Mouse (Mus musculus) neutrophil, adult 5-6 weeks (primary cell): Measurements from ENCODE around the gene Gm10670. TPM values are rescaled to one million over a fixed set of nuclear protein-coding genes. Genes with fewer than 3 reads are reported as not detected.
"Not testable (repeated sequence)": the region's sequence is repeated elsewhere in the genome, so short reads cannot be mapped to it uniquely, and the experiment has no call there.

ENCODE experiments used
- ATAC-seq: fragments of 151-379, 151-347 bp; 2 replicates; pipeline ENCODE4 v1.8.0; 2017; ENCODE audit warnings: mild to moderate bottlenecking, moderate TSS enrichment; ENCODE audit not compliant: insufficient number of reproducible peaks, poor library complexity, low FRiP score, severe bottlenecking; ENCODE audit errors: extremely low read depth
- total RNA-seq: library from RNA; stranded (forward); fragments of 200-1000 nt; gene quantifications from 2 replicates; pipeline ENCODE4 v1.2.3, GENCODE M21; 2017

The Gm10670 gene
- not detected in 2 replicates for total RNA-seq

GRCm38 (mm10) chr7:20474825-20475224, at the start of gene Gm10670:
TSS of gene Gm10670 (minus strand) at chr7:20474925.
- ATAC-seq = not testable (repeated sequence)

- ATAC-seq = not testable (repeated sequence)
These were observed 35.7 kb upstream of the Gm10670 start, which contains the start of gene Vmn1r103 for GRCm38 (mm10) chr7:20510434-20510833. TSS of gene Vmn1r103 (minus strand) at chr7:20510534.

GRCm38 (mm10) chr7:20442493-20442892, 32.2 kb downstream of the Gm10670 start, which contains the start of gene Vmn1r101:
TSS of gene Vmn1r101 (minus strand) at chr7:20442593.
- ATAC-seq = not testable (repeated sequence)

Other genes starting within 250 kb of the Gm10670 start
- gene Gm4498, start 241.1 kb downstream of the Gm10670 start, total RNA-seq = not detected in 2 replicates
- not detected in 2 replicates for gene Gm5890, start 212.1 kb downstream of the Gm10670 start, total RNA-seq
- gene Gm4133, start 140.9 kb downstream of the Gm10670 start, total RNA-seq = not detected in 2 replicates
- gene Gm5728, start 99.5 kb downstream of the Gm10670 start, total RNA-seq = not detected in 2 replicates
- not detected in 2 replicates for gene Vmn1r100, start 57.0 kb downstream of the Gm10670 start, total RNA-seq
- not detected in 2 replicates for gene Vmn1r101, start 32.3 kb downstream of the Gm10670 start, total RNA-seq
- gene Vmn1r103, start 35.6 kb upstream of the Gm10670 start, total RNA-seq = not detected in 2 replicates
- not detected in 2 replicates for gene Vmn1r104, start 58.9 kb upstream of the Gm10670 start, total RNA-seq
- gene Gm5726, start 70.8 kb upstream of the Gm10670 start, total RNA-seq = not detected in 2 replicates
- gene Gm4141, start 101.3 kb upstream of the Gm10670 start, total RNA-seq = not detected in 2 replicates
- gene Gm4513, start 124.1 kb upstream of the Gm10670 start, total RNA-seq = not detected in 2 replicates
- not detected in 2 replicates for gene Vmn1r107, start 194.0 kb upstream of the Gm10670 start, total RNA-seq
- not detected in 2 replicates for gene Vmn1r111, start 228.3 kb upstream of the Gm10670 start, total RNA-seq